Mouse (Mus musculus) G1E (cell line): ENCODE measurements around the gene Mastl. TPM values are rescaled to one million over a fixed set of nuclear protein-coding genes. Genes with fewer than 3 reads are reported as not detected.

Source experiments
- ATAC-seq: 2 replicates; pipeline ENCODE4 v1.8.0; 2016; ENCODE audit warnings: mild to moderate bottlenecking; ENCODE audit not compliant: insufficient number of reproducible peaks, poor library complexity, low FRiP score, severe bottlenecking; ENCODE audit errors: extremely low read depth
- DNase-seq: peaks from one replicate; pipeline ENCODE4 v3.0.0; 2012; ENCODE audit warnings: low spot score
- H3K27me3 ChIP-seq: 2 replicates; pipeline ENCODE4 v1.6.1; 2012; ENCODE audit warnings: mild to moderate bottlenecking, low read length, inconsistent platforms; ENCODE audit not compliant: insufficient read depth
- H3K36me3 ChIP-seq: replicated peaks from 2 replicates; pipeline ENCODE3; 2012; ENCODE audit warnings: mild to moderate bottlenecking, inconsistent platforms
- H3K4me1 ChIP-seq: 2 replicates; pipeline ENCODE4 v1.6.1; 2012; ENCODE audit warnings: low read depth, low read length, inconsistent platforms, mixed read lengths; ENCODE audit not compliant: insufficient read depth
- H3K4me3 ChIP-seq: 2 replicates; pipeline ENCODE4 v1.5.1; 2012; ENCODE audit warnings: low read depth, mild to moderate bottlenecking, inconsistent platforms, low read length, moderate library complexity, mixed read lengths
- H3K9me3 ChIP-seq: replicated peaks from 2 replicates; pipeline ENCODE4 v1.6.1; 2012; ENCODE audit warnings: inconsistent platforms
- CTCF ChIP-seq: IDR thresholded peaks from 2 replicates; pipeline ENCODE4 v1.5.1; 2012; ENCODE audit warnings: low read depth, low read length, inconsistent platforms, mixed read lengths
- GATA1 ChIP-seq: IDR thresholded peaks from 2 replicates; pipeline ENCODE4 v1.6.1; 2012; ENCODE audit warnings: borderline replicate concordance, low read length, inconsistent platforms, mixed read lengths
- GATA2 ChIP-seq: IDR thresholded peaks from 2 replicates; pipeline ENCODE4 v1.6.1; 2012; ENCODE audit warnings: low read depth, low read length, inconsistent platforms, borderline replicate concordance
- POLR2AphosphoS5 ChIP-seq: IDR thresholded peaks from 2 replicates; pipeline ENCODE4 v1.6.1; 2012; ENCODE audit warnings: low read depth, low read length, inconsistent platforms; ENCODE audit not compliant: insufficient replicate concordance
- TAL1 ChIP-seq: conservative IDR thresholded peaks from 2 replicates; pipeline ENCODE4 v1.6.1; 2012; ENCODE audit warnings: low read depth, low read length, inconsistent platforms, mixed read lengths
- polyA plus RNA-seq: library from polyadenylated mRNA; stranded (reverse); fragments of >175 nt; gene quantifications from 2 replicates; pipeline ENCODE4 v1.2.3, GENCODE M21; 2012
- total RNA-seq, 2 experiments: library from RNA; stranded (forward) in 1 of 2; stranded (reverse) in 1 of 2; fragments of 200-1000 nt in 1 of 2; fragments of >200 nt in 1 of 2; fragmentation: Nextera tagmentation in 1 of 2; gene quantifications; 2 replicates each; pipeline ENCODE4 v1.2.3; 2014 to 2017

The Mastl gene
- total RNA-seq (2014; fragmentation: Nextera tagmentation) (18.6 and 20.7 TPM in 2 replicates), total RNA-seq (2017) (16.3 and 19.8 TPM in 2 replicates), polyA plus RNA-seq (1.1 and 1.8 TPM in 2 replicates)

DNA sequence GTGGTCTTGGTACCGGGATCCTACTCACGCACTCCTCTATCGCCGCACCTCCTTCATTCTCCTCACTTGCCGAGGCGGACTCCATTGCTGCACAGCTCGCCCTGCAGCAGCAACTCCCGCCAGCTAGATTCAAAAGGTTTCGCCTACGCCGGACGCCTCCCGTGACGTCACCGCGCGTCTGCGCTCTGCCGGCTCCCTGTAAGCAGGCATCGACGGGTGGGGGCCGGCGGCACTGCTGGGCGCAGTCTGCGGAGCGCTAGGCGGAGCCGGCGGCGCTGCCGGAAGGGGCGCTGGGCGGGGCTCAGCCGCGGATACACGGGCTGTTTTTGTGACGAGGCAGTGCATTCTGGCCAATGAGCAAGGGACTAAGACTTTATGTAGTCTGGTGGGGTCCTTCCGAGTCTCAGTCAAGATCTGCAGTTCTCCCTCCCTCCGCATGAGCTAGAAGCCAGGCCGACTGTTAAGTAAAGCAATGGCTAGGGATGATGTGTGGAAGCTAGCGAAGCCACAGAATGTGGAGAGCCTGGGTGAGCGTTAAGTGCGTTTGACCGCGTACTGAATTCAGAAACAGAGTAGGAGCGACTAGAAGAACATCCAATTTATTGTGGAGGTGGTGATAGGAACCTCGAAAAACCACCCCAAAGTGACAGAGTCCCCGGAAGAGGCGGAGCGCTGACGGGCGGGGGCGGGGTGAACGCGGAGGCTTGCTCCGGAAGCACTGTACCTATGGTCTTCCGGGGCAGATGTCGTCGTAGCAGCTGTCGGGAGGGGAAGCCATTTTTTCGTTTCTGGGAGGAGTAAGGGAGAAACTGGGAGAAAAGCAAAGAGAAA, at the start of gene Mastl, which contains the start of gene Yme1l1:
TSS of gene Mastl (minus strand) at position 248 of the 831 bp plus-strand sequence.
TSS of gene Yme1l1 (plus strand) at position 593 of the 831 bp plus-strand sequence.
- H3K4me1 ChIP-seq = peaks cover 37% of the 10 kb centered on the region
- DNase-seq = peak; percentile 90

DNA sequence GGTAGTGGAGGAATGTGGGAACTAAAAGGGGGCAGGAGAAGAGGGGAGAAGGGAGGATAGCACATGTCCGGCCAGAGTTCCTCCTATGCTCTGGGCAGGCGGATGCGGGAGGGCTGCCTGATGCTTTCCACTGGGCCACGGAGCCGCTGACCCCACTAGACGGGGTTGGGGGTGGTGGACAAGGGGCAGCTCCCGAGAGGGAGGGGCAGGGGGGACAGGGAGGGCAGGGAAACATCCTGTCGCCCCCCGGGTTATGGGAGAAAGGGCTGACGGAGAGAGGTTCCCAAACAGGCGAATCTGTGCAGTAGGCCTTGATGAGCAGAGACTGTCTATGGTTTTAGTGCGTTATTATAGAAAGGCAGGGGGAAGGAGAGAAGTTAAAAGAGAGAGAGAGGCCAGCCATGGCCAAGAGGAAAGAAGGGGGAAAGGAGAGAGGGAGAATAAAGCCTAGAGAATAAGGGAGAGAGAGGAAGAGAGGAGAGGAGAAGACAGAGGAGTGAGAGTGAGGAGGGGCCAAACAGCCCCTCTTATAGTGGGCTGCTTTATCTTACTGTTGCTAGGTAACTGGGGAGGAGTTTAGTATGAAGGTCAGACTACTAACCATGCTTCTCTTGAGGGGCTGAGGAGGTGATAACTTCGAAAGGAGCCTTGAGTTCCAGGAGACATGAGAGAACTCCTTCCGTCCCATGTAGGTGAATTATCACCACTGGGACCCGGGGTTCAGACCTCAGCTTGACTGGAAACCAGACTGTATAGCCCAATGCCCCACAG, 47.3 kb upstream of the Mastl start:
- no peak for DNase-seq
- no peak overlapping the region for H3K4me3 ChIP-seq
- TF ChIP-seq GATA2 = no peak
- TF ChIP-seq CTCF = no peak
- TF ChIP-seq GATA1 = no peak
- no peak for TF ChIP-seq TAL1
- no peak for TF ChIP-seq POLR2AphosphoS5
- ATAC-seq = no peak
- H3K27me3 ChIP-seq = peaks cover 4% of the 10 kb centered on the region
- no peaks in the 10 kb centered on the region for H3K9me3 ChIP-seq
- H3K36me3 ChIP-seq = peaks cover 26% of the 10 kb centered on the region
- H3K4me1 ChIP-seq = no peaks in the 10 kb centered on the region; the same call in 1 of the 2 replicates

More for the DNA sequence above, at the start of gene Mastl, which contains the start of gene Yme1l1:
- Histone ChIP-seq H3K9me3 (no peaks in the 10 kb centered on the region), H3K27me3 (no peaks in the 10 kb centered on the region), H3K36me3 (peaks cover 25% of the 10 kb centered on the region), H3K4me3 (peak within 1 kb of the TSS; percentile 84)
- no peak for TF ChIP-seq TAL1
- TF ChIP-seq GATA1 = no peak
- peak; percentile 28; the same call in 1 of the 2 replicates for TF ChIP-seq POLR2AphosphoS5
- no peak for TF ChIP-seq CTCF
- no peak for TF ChIP-seq GATA2
- ATAC-seq = peak; percentile 80

DNA sequence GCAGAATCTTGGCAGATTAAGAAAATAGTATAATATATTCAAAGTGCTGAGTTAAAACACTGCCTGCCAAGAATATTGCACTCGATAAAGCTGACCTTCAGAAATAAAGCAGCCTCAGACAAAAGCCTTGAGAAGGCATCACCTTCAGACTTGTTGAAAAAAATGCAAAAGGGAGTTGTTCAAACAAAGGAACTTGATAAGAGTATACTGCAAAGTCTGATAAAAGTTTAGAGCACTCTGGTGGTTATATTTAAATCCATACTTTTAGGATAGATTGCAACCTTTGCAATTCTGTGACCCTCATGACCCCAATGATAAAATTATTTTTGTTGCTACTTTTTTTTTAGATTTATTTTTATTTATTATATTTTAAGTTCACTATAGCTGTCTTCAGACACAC, 45.2 kb upstream of the Mastl start:
- no peak for DNase-seq
- H3K36me3 ChIP-seq = peaks cover 33% of the 10 kb centered on the region
- TF ChIP-seq GATA2 = no peak
- TF ChIP-seq POLR2AphosphoS5 = no peak
- TF ChIP-seq TAL1 = no peak
- TF ChIP-seq CTCF = no peak
- TF ChIP-seq GATA1 = no peak
- no peaks in the 10 kb centered on the region for H3K9me3 ChIP-seq
- ATAC-seq = no peak
- no peaks in the 10 kb centered on the region; the same call in 1 of the 2 replicates for H3K4me1 ChIP-seq
- H3K27me3 ChIP-seq = no peaks in the 10 kb centered on the region
- no peak overlapping the region for H3K4me3 ChIP-seq

DNA sequence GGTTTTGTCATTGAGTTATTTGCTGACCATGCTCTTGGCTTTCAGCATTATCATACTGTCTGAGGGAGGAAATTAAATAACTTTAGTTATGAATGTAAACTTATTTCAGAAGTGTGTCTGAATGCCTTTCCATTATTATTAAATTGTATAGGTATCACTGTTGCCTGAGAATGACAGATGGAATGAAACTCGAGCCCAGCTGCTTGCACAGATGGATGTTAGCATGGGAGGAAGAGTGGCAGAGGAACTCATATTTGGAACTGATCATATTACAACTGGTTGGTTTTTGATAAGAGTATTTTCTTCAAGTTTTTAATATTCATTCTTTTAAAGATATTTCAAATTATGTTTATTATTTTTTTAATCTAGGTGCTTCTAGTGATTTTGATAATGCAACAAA, 38.5 kb upstream of the Mastl start:
- TF ChIP-seq TAL1 (no peak), GATA2 (no peak), GATA1 (no peak), CTCF (no peak), POLR2AphosphoS5 (no peak)
- H3K4me3 ChIP-seq = no peak overlapping the region
- no peaks in the 10 kb centered on the region for H3K27me3 ChIP-seq
- DNase-seq (no peak), ATAC-seq (no peak)
- peaks cover 65% of the 10 kb centered on the region for H3K36me3 ChIP-seq
- no peaks in the 10 kb centered on the region for H3K9me3 ChIP-seq
- no peaks in the 10 kb centered on the region for H3K4me1 ChIP-seq

DNA sequence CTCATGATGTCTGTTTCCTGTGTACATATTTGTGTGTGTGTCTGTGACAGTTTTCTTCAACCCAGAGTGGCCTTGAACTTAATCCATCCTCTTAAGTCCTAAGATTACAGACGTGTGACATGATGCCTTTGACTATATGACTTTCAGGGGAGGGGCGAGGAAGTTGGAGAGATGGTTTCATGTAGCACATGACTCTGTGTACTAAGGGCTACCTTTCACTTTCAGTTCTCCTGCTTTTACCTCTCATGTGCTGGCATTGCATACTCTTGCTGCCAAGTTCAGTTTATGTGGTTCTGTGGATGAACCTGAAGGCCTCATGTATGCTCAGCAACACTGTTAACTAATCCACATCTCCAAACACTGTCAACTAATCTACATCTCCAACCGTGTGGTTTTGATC, 16.5 kb upstream of the Mastl start:
- DNase-seq = no peak
- Histone ChIP-seq H3K4me3 (no peak overlapping the region), H3K27me3 (no peaks in the 10 kb centered on the region), H3K9me3 (no peaks in the 10 kb centered on the region), H3K4me1 (no peaks in the 10 kb centered on the region), H3K36me3 (peaks cover 80% of the 10 kb centered on the region)
- no peak for ATAC-seq
- TF ChIP-seq CTCF (no peak), POLR2AphosphoS5 (no peak), GATA2 (no peak), GATA1 (no peak), TAL1 (no peak)

DNA sequence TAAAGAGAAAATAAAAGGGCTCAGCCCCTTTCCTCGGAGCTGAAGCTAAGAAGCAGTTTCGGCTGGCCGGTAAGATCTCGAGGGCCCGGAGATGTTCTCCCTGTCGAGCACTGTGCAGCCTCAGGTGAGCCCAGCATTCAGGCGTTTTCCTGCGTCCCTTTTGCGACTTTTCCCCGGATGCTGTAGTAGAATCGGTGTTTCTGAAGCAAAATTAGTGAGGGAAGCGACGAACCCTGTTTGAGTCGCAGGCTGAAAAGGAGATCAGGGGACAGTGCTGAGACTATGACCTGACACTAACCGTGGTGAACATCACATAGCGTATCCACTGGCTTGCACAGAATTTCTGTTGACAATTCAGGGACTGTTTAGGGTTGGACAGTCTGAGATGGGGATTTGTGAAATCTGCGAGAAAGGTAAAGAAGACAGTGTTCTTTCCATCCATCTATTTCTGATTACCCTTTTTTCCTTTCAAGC, 821 bp upstream of the Mastl start:
- H3K4me3 ChIP-seq = peak overlapping the region; percentile 84
- H3K4me1 ChIP-seq = peaks cover 37% of the 10 kb centered on the region
- TF ChIP-seq GATA1 (no peak), TAL1 (no peak), GATA2 (no peak), POLR2AphosphoS5 (no peak), CTCF (no peak)
- peaks cover 26% of the 10 kb centered on the region for H3K36me3 ChIP-seq
- H3K9me3 ChIP-seq = no peaks in the 10 kb centered on the region
- no peaks in the 10 kb centered on the region for H3K27me3 ChIP-seq
- DNase-seq (no peak), ATAC-seq (peak; percentile 17)
